Mouse (Mus musculus) CH12.LX (cell line): ENCODE results near the gene Ntn1. TPM values are rescaled to one million over a fixed set of nuclear protein-coding genes. Genes with fewer than 3 reads are reported as not detected.

Experiments
- DNase-seq: peaks from one replicate; pipeline ENCODE4 v3.0.0-alpha.2; 2013; ENCODE audit errors: extremely low read depth
- H3K27ac ChIP-seq: 2 replicates; pipeline ENCODE4 v1.5.1; 2012; ENCODE audit warnings: low read depth, mild to moderate bottlenecking, control low read depth, moderate library complexity; ENCODE audit not compliant: insufficient read depth
- H3K27me3 ChIP-seq: replicated peaks from 2 replicates; pipeline ENCODE3; 2012; ENCODE audit warnings: inconsistent platforms
- H3K36me3 ChIP-seq, 2 experiments: replicated peaks in 1 of 2; 2 replicates each; pipeline versions ENCODE3 to v1.6.1; 2012; ENCODE audit warnings: inconsistent platforms in 1 of 2, low read length in 1 of 2, mild to moderate bottlenecking in 1 of 2, mixed read lengths in 1 of 2, moderate library complexity in 1 of 2; ENCODE audit not compliant: control insufficient read depth in 1 of 2, insufficient read depth in 1 of 2
- H3K4me1 ChIP-seq, 2 experiments: 2 replicates each; pipeline ENCODE4 v1.6.1; 2012; ENCODE audit warnings: inconsistent platforms in 1 of 2, moderate library complexity in 1 of 2; ENCODE audit not compliant: insufficient read depth in 2 of 2, control insufficient read depth in 1 of 2
- H3K4me2 ChIP-seq: 2 replicates; pipeline ENCODE4 v1.6.1; 2012; ENCODE audit warnings: low read depth, mild to moderate bottlenecking, control low read depth; ENCODE audit not compliant: poor library complexity, insufficient read depth, severe bottlenecking
- H3K4me3 ChIP-seq, 3 experiments: fragments of 150-350 bp in 1 of 3; sonication (generic) in 1 of 3; replicated peaks in 1 of 3; 2 replicates each; pipeline versions ENCODE3 to v1.5.1; 2011 to 2012; ENCODE audit warnings: low read depth in 2 of 3, low read length in 2 of 3, mild to moderate bottlenecking in 2 of 3, moderate library complexity in 2 of 3, control low read depth in 1 of 3, improper control_type of control experiment in 1 of 3, inconsistent platforms in 1 of 3, mixed read lengths in 1 of 3; ENCODE audit not compliant: poor library complexity in 1 of 3
- H3K79me2 ChIP-seq: replicated peaks from 2 replicates; pipeline ENCODE4 v1.6.1; 2012; ENCODE audit warnings: mild to moderate bottlenecking, moderate library complexity; ENCODE audit not compliant: control insufficient read depth, poor library complexity, insufficient read depth, severe bottlenecking; ENCODE audit errors: extremely low read depth
- H3K9ac ChIP-seq: 2 replicates; pipeline ENCODE4 v1.6.1; 2012; ENCODE audit warnings: low read depth, mild to moderate bottlenecking, control low read depth, moderate library complexity; ENCODE audit not compliant: insufficient read depth
- H3K9me3 ChIP-seq: replicated peaks from 2 replicates; pipeline ENCODE3; 2012; ENCODE audit warnings: low read length, inconsistent platforms, mixed read lengths
- BHLHE40 ChIP-seq: IDR thresholded peaks from 2 replicates; pipeline ENCODE4 v1.6.1; 2011; ENCODE audit warnings: mild to moderate bottlenecking, low read depth, low read length, improper control_type of control experiment
- CHD1 ChIP-seq: IDR thresholded peaks from 2 replicates; pipeline ENCODE4 v1.6.1; 2012; ENCODE audit warnings: low read depth, low read length, improper control_type of control experiment, inconsistent platforms
- CHD2 ChIP-seq: IDR thresholded peaks from 2 replicates; pipeline ENCODE4 v1.6.1; 2011; ENCODE audit warnings: low read length, improper control_type of control experiment
- CTCF ChIP-seq, 2 experiments: IDR thresholded peaks in 1 of 2; conservative IDR thresholded peaks in 1 of 2; 2 replicates each; pipeline ENCODE4 v1.5.1; 2011 to 2012; ENCODE audit warnings: low read depth in 2 of 2, low read length in 2 of 2, improper control_type of control experiment in 1 of 2, inconsistent platforms in 1 of 2, mild to moderate bottlenecking in 1 of 2, moderate library complexity in 1 of 2
- E2F4 ChIP-seq: IDR thresholded peaks from 2 replicates; pipeline ENCODE4 v1.6.1; 2011; ENCODE audit warnings: low read depth, low read length, improper control_type of control experiment; ENCODE audit not compliant: insufficient replicate concordance
- ELF1 ChIP-seq: IDR thresholded peaks from 2 replicates; pipeline ENCODE4 v1.6.1; 2014; ENCODE audit warnings: low read depth, mild to moderate bottlenecking, inconsistent platforms, low read length, improper control_type of control experiment
- EP300 ChIP-seq: IDR thresholded peaks from 2 replicates; pipeline ENCODE4 v1.6.1; 2011; ENCODE audit warnings: low read length, improper control_type of control experiment
- ETS1 ChIP-seq: conservative IDR thresholded peaks from 2 replicates; pipeline ENCODE4 v1.6.1; 2012; ENCODE audit warnings: low read depth, mild to moderate bottlenecking, inconsistent platforms, low read length, improper control_type of control experiment, moderate library complexity
- GABPA ChIP-seq: IDR thresholded peaks from 2 replicates; pipeline ENCODE4 v1.6.1; 2012; ENCODE audit warnings: low read depth, low read length, improper control_type of control experiment, inconsistent platforms; ENCODE audit not compliant: insufficient replicate concordance
- HCFC1 ChIP-seq: IDR thresholded peaks from 2 replicates; pipeline ENCODE4 v1.6.1; 2012; ENCODE audit warnings: low read depth, mild to moderate bottlenecking, inconsistent platforms, low read length, improper control_type of control experiment
- IRF4 ChIP-seq: IDR thresholded peaks from 2 replicates; pipeline ENCODE4 v1.6.1; 2014; ENCODE audit warnings: low read depth, mild to moderate bottlenecking, inconsistent platforms, low read length, improper control_type of control experiment
- JUN ChIP-seq: IDR thresholded peaks from 2 replicates; pipeline ENCODE4 v1.6.1; 2011; ENCODE audit warnings: low read depth, mild to moderate bottlenecking, low read length, improper control_type of control experiment, moderate library complexity; ENCODE audit not compliant: insufficient read depth
- JUND ChIP-seq: conservative IDR thresholded peaks from 2 replicates; pipeline ENCODE4 v1.6.1; 2011; ENCODE audit warnings: low read depth, low read length, improper control_type of control experiment
- KAT2A ChIP-seq: IDR thresholded peaks from 2 replicates; pipeline ENCODE4 v1.6.1; 2012; ENCODE audit warnings: low read length, improper control_type of control experiment, inconsistent platforms; ENCODE audit not compliant: insufficient replicate concordance
- MAFK ChIP-seq: IDR thresholded peaks from 2 replicates; pipeline ENCODE4 v1.6.1; 2011; ENCODE audit warnings: low read length, improper control_type of control experiment; ENCODE audit not compliant: insufficient replicate concordance
- MAZ ChIP-seq: IDR thresholded peaks from 2 replicates; pipeline ENCODE4 v1.6.1; 2012; ENCODE audit warnings: low read depth, mild to moderate bottlenecking, inconsistent platforms, low read length, improper control_type of control experiment, moderate library complexity
- MEF2A ChIP-seq: IDR thresholded peaks from 2 replicates; pipeline ENCODE4 v1.6.1; 2014; ENCODE audit warnings: low read depth, mild to moderate bottlenecking, inconsistent platforms, low read length, improper control_type of control experiment, borderline replicate concordance
- MXI1 ChIP-seq: IDR thresholded peaks from 2 replicates; pipeline ENCODE4 v1.6.1; 2011; ENCODE audit warnings: mild to moderate bottlenecking, low read depth, low read length, improper control_type of control experiment
- NELFE ChIP-seq: IDR thresholded peaks from 2 replicates; pipeline ENCODE4 v1.6.1; 2011; ENCODE audit warnings: low read depth, low read length, improper control_type of control experiment
- NRF1 ChIP-seq: IDR thresholded peaks from 2 replicates; pipeline ENCODE4 v1.6.1; 2014; ENCODE audit warnings: low read depth, mild to moderate bottlenecking, inconsistent platforms, low read length, improper control_type of control experiment, moderate library complexity
- PAX5 ChIP-seq: IDR thresholded peaks from 2 replicates; pipeline ENCODE4 v1.6.1; 2012; ENCODE audit warnings: low read length, inconsistent platforms, mixed read lengths
- POLR2A ChIP-seq: IDR thresholded peaks from 2 replicates; pipeline ENCODE4 v1.6.1; 2011; ENCODE audit warnings: low read depth, mild to moderate bottlenecking, improper control_type of control experiment, low read length
- POLR2AphosphoS2 ChIP-seq: IDR thresholded peaks from 2 replicates; pipeline ENCODE4 v1.6.1; 2011; ENCODE audit warnings: low read depth, low read length, improper control_type of control experiment
- RAD21 ChIP-seq: IDR thresholded peaks from 2 replicates; pipeline ENCODE4 v1.6.1; 2011; ENCODE audit warnings: low read depth, mild to moderate bottlenecking, low read length, improper control_type of control experiment, moderate library complexity
- RCOR1 ChIP-seq: conservative IDR thresholded peaks from 2 replicates; pipeline ENCODE4 v1.6.1; 2012; ENCODE audit warnings: low read depth, mild to moderate bottlenecking, inconsistent platforms, low read length, improper control_type of control experiment
- SIN3A ChIP-seq: IDR thresholded peaks from 2 replicates; pipeline ENCODE4 v1.6.1; 2012; ENCODE audit warnings: low read length, improper control_type of control experiment, inconsistent platforms
- SMC3 ChIP-seq: IDR thresholded peaks from 2 replicates; pipeline ENCODE4 v1.6.1; 2011; ENCODE audit warnings: low read depth, low read length, improper control_type of control experiment
- TBP ChIP-seq: conservative IDR thresholded peaks from 2 replicates; pipeline ENCODE4 v1.6.1; 2011; ENCODE audit warnings: low read depth, low read length, improper control_type of control experiment
- TCF12 ChIP-seq: IDR thresholded peaks from 2 replicates; pipeline ENCODE4 v1.6.1; 2014; ENCODE audit warnings: low read depth, mild to moderate bottlenecking, inconsistent platforms, low read length, improper control_type of control experiment
- UBTF ChIP-seq: IDR thresholded peaks from 2 replicates; pipeline ENCODE4 v1.6.1; 2012; ENCODE audit warnings: low read depth, mild to moderate bottlenecking, inconsistent platforms, low read length, improper control_type of control experiment, moderate library complexity
- USF1 ChIP-seq: IDR thresholded peaks from 2 replicates; pipeline ENCODE4 v1.6.1; 2014; ENCODE audit warnings: low read depth, mild to moderate bottlenecking, inconsistent platforms, low read length, improper control_type of control experiment
- USF2 ChIP-seq: conservative IDR thresholded peaks from 2 replicates; pipeline ENCODE4 v1.6.1; 2011; ENCODE audit warnings: low read depth, low read length, improper control_type of control experiment
- ZC3H11A ChIP-seq: IDR thresholded peaks from 2 replicates; pipeline ENCODE4 v1.6.1; 2012; ENCODE audit warnings: low read depth, mild to moderate bottlenecking, inconsistent platforms, low read length, improper control_type of control experiment
- ZKSCAN1 ChIP-seq: IDR thresholded peaks from 2 replicates; pipeline ENCODE4 v1.6.1; 2012; ENCODE audit warnings: low read depth, inconsistent platforms, low read length, improper control_type of control experiment, borderline replicate concordance
- ZMIZ1 ChIP-seq: IDR thresholded peaks from 2 replicates; pipeline ENCODE4 v1.6.1; 2012; ENCODE audit warnings: low read depth, mild to moderate bottlenecking, inconsistent platforms, low read length, improper control_type of control experiment
- ZNF384 ChIP-seq: IDR thresholded peaks from 2 replicates; pipeline ENCODE4 v1.6.1; 2012; ENCODE audit warnings: low read depth, low read length, improper control_type of control experiment, inconsistent platforms
- dilution Hi-C: fragments of 300-500 bp; cut with MboI; formaldehyde crosslinking; loops from 2 replicates; pipeline ENCODE4 v1.14.3; 2020; ENCODE audit warnings: low sequenced_read_pairs; ENCODE audit not compliant: extremely low pct_unique_long_range_greater_than_20kb, extremely low pct_ligation_motif_present
- in situ Hi-C: fragments of 300-500 bp; cut with MboI; formaldehyde crosslinking; loops from 3 replicates; pipeline ENCODE4 v1.14.3; 2019; ENCODE audit warnings: low sequenced_read_pairs, low pct_ligation_motif_present, low pct_unique_long_range_greater_than_20kb, mixed read lengths
- polyA plus RNA-seq: library from polyadenylated mRNA; unstranded; fragments of >175 nt; gene quantifications from 2 replicates; pipeline ENCODE4 v1.2.1, GENCODE M21; 2012; ENCODE audit warnings: low read depth; ENCODE audit not compliant: insufficient read length
- total RNA-seq, 2 experiments: library from RNA; depleted of rRNA; stranded (reverse); fragments of 300-350 nt in 1 of 2; fragments of >200 nt in 1 of 2; gene quantifications; 2 replicates each; pipeline ENCODE4 v1.2.3; 2012 to 2014

Ntn1 gene
- total and polyA plus RNA-seq, 3 experiments: 0.54 to 1.2 (median 0.59) TPM

- TF ChIP-seq ZC3H11A: no peak
- TF ChIP-seq RAD21: peak; percentile 22
- TF ChIP-seq ZNF384: no peak
- TF ChIP-seq POLR2AphosphoS2: no peak
- TF ChIP-seq PAX5: no peak
- peak; percentile 30 for TF ChIP-seq SMC3
- TF ChIP-seq NELFE: peak; percentile 40; the same call in 1 of the 2 replicates
- TF ChIP-seq, all 38 proteins: peak for 24
Measured at GRCm38 (mm10) chr11:68213896-68214295, 186.7 kb downstream of the Ntn1 start (continued).

- Histone ChIP-seq H3K4me3 (no peak overlapping the region), H3K79me2 (no peaks in the 10 kb centered on the region), H3K27me3 (no peaks in the 10 kb centered on the region), H3K9me3 (no peaks in the 10 kb centered on the region), H3K4me2 (no peak overlapping the region), H3K9ac (no peak overlapping the region), H3K27ac (no peak overlapping the region), H3K4me1 (peaks cover 18 to 87% of the 10 kb centered on the region in 2 experiments), H3K36me3 (peaks cover 0 to 8% of the 10 kb centered on the region in 2 experiments)
- in situ Hi-C loops (no loop called here), dilution Hi-C loops (no loop called here)
- peak; percentile 54 for DNase-seq
- no peak for TF ChIP-seq NRF1
- no peak for TF ChIP-seq HCFC1
- TF ChIP-seq RAD21: peak; percentile 77
- no peak for TF ChIP-seq MXI1
- no peak for TF ChIP-seq GABPA
- TF ChIP-seq ELF1: no peak
- TF ChIP-seq UBTF: no peak
- 0 out of 2 replicates have a peak, but pooled peaks have one; percentile 19 for TF ChIP-seq MEF2A
- no peak for TF ChIP-seq USF2
- TF ChIP-seq TCF12: no peak
- TF ChIP-seq BHLHE40: no peak
- TF ChIP-seq RCOR1: no peak
- TF ChIP-seq PAX5: no peak
- TF ChIP-seq CHD2: peak; percentile 12; the same call in 1 of the 2 replicates
- TF ChIP-seq SIN3A: no peak
- no peak for TF ChIP-seq JUND
- TF ChIP-seq ZKSCAN1: no peak
- TF ChIP-seq SMC3: peak; percentile 84
- TF ChIP-seq MAFK: no peak
- TF ChIP-seq E2F4: no peak
- no peak for TF ChIP-seq NELFE
- TF ChIP-seq ZC3H11A: no peak
- no peak for TF ChIP-seq CHD1
- no peak for TF ChIP-seq ZMIZ1
- no peak for TF ChIP-seq KAT2A
- TF ChIP-seq POLR2AphosphoS2: no peak
- TF ChIP-seq POLR2A: no peak
- TF ChIP-seq TBP: no peak
- TF ChIP-seq ZNF384: no peak
- no peak for TF ChIP-seq ETS1
- no peak for TF ChIP-seq JUN
- 0 out of 2 replicates have a peak, but pooled peaks have one; percentile 25 for TF ChIP-seq MAZ
- no peak for TF ChIP-seq EP300
- peak; percentile 53 for TF ChIP-seq IRF4
- no peak for TF ChIP-seq USF1
- peak in 1 of 2 experiments; percentile 79; a peak in 2 of 4 replicates for TF ChIP-seq CTCF (conservative IDR thresholded peaks at IDR 0.05 in 1 of 2, IDR thresholded peaks at IDR 0.05 in 1 of 2; ENCODE audit: low read depth in 2 of 2, low read length in 2 of 2)
Measured at GRCm38 (mm10) chr11:68211924-68212578, 188.6 kb downstream of the Ntn1 start.
